Mouse (Mus musculus) hematopoietic stem cell, adult 5-6 weeks (primary cell): Measurements from ENCODE around the gene Ndufa11. TPM values are rescaled to one million over a fixed set of nuclear protein-coding genes. Genes with fewer than 3 reads are reported as not detected.

Experiments
- ATAC-seq, 2 experiments: fragments of 125-278 bp in 1 of 2; replicated peaks in 1 of 2; 2 replicates each; pipeline ENCODE4 v1.8.0; 2016 to 2017; ENCODE audit warnings: inconsistent platforms in 2 of 2, mild to moderate bottlenecking in 2 of 2, moderate number of reproducible peaks in 2 of 2, low read depth in 1 of 2, moderate TSS enrichment in 1 of 2; ENCODE audit not compliant: low FRiP score in 2 of 2, poor library complexity in 2 of 2, severe bottlenecking in 2 of 2, insufficient read depth in 1 of 2, low TSS enrichment in 1 of 2
- total RNA-seq: library from RNA; stranded (forward); fragments of 172-1452, 232-1000 nt; gene quantifications from 2 replicates; pipeline ENCODE4 v1.2.3, GENCODE M21; 2017

Ndufa11 gene
- total RNA-seq, 1 experiment from 2014 or later: 67.8 TPM

GRCm38 (mm10) chr17:56767531-56768135, 50.1 kb downstream of the Ndufa11 start:
- ATAC-seq: no peak

- no peak for ATAC-seq
These were observed 51.4 kb downstream of the Ndufa11 start for GRCm38 (mm10) chr17:56768941-56769340.

DNA sequence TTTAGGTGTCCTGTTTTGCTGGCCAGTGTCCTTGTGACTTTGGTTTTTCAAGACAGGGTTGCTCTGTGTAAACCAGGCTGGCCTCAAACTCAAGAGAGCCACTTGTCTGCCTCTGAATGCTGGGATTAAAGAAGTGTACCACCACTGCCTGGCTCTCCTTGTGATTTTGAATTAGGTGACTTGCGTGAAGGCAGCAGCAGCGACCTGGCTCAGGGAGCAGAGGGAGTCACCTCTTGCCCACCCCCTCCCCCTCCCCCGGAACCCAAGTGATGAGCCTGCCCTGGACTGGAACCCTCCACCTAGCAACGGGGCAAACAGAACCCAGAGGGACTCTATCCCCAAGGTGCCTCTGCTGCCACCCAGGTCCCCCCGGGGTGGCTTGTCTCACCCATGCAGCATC, 52.4 kb downstream of the Ndufa11 start, which contains the start of gene Prr22:
Prr22 (plus strand) TSS at position 301 of the 400 bp plus-strand sequence.
- ATAC-seq: no peak

Other genes with a start within 250 kb of the Ndufa11 start
- 67.9 and 85.5 TPM in 2 replicates for gene Ptprs, start 241.3 kb upstream of the Ndufa11 start, total RNA-seq
- not detected in 2 replicates for gene Znrf4, start 205.3 kb upstream of the Ndufa11 start, total RNA-seq
- gene Gm20219, start 163.4 kb upstream of the Ndufa11 start, total RNA-seq: 0.20 TPM in 1 of 2 replicates, not detected in the other
- 94.2 and 95.1 TPM in 2 replicates for gene Safb2, start 133.2 kb upstream of the Ndufa11 start, total RNA-seq
- 65.8 and 86.0 TPM in 2 replicates for gene Safb, start 132.9 kb upstream of the Ndufa11 start, total RNA-seq
- gene 2410015M20Rik, start 108.0 kb upstream of the Ndufa11 start, total RNA-seq: 65.5 and 76.1 TPM in 2 replicates
- gene Rpl36, start 104.4 kb upstream of the Ndufa11 start, total RNA-seq: 2,030 and 2,370 TPM in 2 replicates
- 53.7 and 57.4 TPM in 2 replicates for gene Lonp1, start 90.9 kb upstream of the Ndufa11 start, total RNA-seq
- gene Catsperd, start 89.6 kb upstream of the Ndufa11 start, total RNA-seq: 0.75 TPM in 1 of 2 replicates, not detected in the other
- 51.9 and 53.5 TPM in 2 replicates for gene Ranbp3, start 44.5 kb upstream of the Ndufa11 start, total RNA-seq
- 12.5 and 12.9 TPM in 2 replicates for gene Vmac, start 255 bp downstream of the Ndufa11 start, total RNA-seq
- not detected in 2 replicates for gene Nrtn, start 39.8 kb downstream of the Ndufa11 start, total RNA-seq
- gene Dus3l, start 47.0 kb downstream of the Ndufa11 start, total RNA-seq: 21.0 and 26.2 TPM in 2 replicates
- 1.4 TPM in 1 of 2 replicates, not detected in the other for gene Prr22, start 52.5 kb downstream of the Ndufa11 start, total RNA-seq
- gene Rfx2, start 113.2 kb downstream of the Ndufa11 start, total RNA-seq: 5.0 and 5.1 TPM in 2 replicates
- not detected in 2 replicates for gene Acsbg2, start 156.7 kb downstream of the Ndufa11 start, total RNA-seq
- 0.44 TPM in 1 of 2 replicates, not detected in the other for gene 1700061G19Rik, start 157.7 kb downstream of the Ndufa11 start, total RNA-seq
- gene Mllt1, start 217.6 kb downstream of the Ndufa11 start, total RNA-seq: 15.3 and 19.3 TPM in 2 replicates